Mouse (Mus musculus): ENCODE results near the gene Hist1h2ad. TPM values are rescaled to one million over a fixed set of nuclear protein-coding genes. Genes with fewer than 3 reads are reported as not detected.
"Not testable (repeated sequence)": the region's sequence is repeated elsewhere in the genome, so short reads cannot be mapped to it uniquely, and the experiment has no call there.

Hist1h2ad gene
- polyA plus RNA-seq, 1 experiment from 2014 or later = 1.0 TPM

DNA sequence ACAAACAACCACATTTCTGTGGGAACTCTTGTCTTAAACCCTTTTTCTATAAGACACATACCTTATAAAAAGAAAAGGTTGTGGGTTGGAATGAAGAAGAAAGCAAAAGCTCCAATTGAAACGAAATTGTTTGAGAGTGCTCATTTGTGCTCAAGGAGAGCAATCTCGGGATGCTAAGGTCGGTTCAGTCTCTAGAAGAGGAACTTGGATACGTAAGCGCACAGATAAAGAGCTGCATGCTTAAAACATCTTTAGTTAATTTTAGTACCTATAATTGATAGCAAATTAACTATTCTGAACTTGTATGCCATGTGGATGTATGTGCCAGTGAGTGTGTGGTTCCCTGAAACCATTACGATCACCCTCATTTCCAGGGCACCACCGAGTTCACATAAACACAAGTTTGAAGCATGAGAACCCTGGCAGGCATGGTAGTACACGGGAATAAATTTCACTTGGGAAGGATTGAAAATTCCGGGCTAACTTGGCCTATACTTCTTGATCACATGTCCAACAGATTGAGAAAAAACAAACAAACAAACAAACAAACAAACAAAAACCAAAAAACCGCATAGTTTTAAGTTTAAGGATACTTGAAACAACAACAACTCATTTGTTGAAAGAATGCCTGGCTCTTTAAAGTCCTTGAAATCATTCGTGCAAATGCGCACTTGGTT lies 46.0 kb downstream of the Hist1h2ad start:
- Histone ChIP-seq H3K9ac (ENCODE audit: low read depth, low read length) (peak overlapping the region; percentile 89), H3K27me3 (ENCODE audit: control insufficient read depth, insufficient read depth, low read length) (no peaks in the 10 kb centered on the region), H3K27ac (ENCODE audit: low read depth, low read length) (peak overlapping the region; percentile 96), H3K4me2 (replicated peaks; ENCODE audit: low read depth, low read length) (peak overlapping the region; percentile 93), H3K36me3 (ENCODE audit: control insufficient read depth, insufficient read depth, low read length) (no peaks in the 10 kb centered on the region), H3K4me1 (replicated peaks; ENCODE audit: control insufficient read depth, insufficient read depth, low read length) (no peaks in the 10 kb centered on the region), H3K4me3 (ENCODE audit: low read depth, low read length) (peak overlapping the region; percentile 61), H3K9me3 (ENCODE audit: control insufficient read depth, low read length) (no peaks in the 10 kb centered on the region)
- ATAC-seq (ENCODE audit: low FRiP score) (no peak), DNase-seq (ENCODE audit: low spot score) (peak; percentile 19)
- 59% methylated on average over 12 of the region's 12 CpGs for WGBS

DNA sequence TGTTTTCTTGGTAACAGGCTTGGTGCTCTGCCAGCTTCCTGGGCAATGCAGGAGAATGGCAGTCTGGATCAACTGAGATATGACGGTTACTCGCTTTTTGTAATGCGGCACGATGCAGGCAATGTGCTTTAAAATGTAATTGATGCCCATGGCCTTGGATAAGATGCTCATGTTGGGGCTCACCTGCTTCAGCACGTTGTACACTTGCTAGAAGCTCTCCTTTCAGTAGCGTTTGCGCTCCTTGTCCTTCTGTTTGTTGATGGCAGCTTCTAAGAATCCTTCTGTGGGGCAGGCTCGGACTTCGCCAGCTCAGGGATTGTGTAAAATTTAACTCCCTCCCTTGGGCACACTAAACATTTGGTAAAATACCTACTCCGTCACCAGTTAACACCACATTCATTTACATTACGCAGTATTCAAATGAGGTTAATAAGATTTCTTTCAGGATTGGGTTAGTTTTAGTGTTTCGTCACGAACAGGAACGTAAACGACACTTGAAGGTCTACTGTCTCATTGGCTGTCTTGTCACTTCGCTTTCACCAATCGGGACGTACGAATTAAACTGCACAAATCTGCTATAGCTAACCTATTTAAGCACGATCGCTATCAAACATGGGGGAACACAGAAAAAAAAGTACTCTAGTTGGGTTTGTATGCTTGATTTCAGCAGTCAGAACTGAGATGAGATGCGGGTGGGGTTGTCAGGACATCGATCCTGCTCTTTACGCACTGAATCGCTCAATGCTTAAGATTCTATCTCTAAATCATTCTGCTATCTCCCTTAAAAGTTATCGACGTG lies 46.8 kb downstream of the Hist1h2ad start, which contains the start of gene Hist1h2be:
Gene Hist1h2be, minus strand, starts transcription at position 392 of the 799 bp plus-strand sequence.
- H3K36me3 ChIP-seq (ENCODE audit: control insufficient read depth, insufficient read depth, low read length) = no peaks in the 10 kb centered on the region

DNA sequence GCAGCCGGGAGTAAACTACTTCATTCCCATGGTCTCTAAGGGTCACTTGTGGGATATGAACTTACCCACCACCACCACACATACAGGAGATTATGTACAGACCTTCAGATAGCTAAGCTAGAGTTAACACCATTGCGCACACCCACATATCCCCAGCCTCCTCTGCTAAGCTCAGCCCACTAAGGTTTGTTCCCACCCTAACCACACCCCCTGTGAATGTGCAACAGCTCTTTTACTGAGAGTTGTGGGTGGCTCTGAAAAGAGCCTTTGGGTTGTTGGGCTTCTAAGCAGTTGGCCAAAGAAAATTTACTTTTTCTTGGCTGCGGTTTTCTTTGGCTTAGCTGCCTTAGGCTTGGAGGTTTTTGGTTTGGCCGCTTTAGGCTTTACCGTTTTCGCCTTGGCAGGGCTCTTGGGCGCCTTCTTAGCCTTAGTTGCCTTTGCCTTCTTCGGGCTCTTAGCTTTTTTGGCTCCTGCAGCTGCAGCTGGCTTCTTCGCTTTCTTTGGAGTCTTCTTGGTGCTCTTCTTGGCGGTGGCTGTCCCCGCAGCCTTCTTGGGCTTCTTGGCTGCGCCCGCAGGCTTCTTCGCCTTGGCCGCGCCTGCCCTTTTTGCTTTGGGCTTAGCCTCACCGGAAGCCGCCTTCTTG lies 47.5 kb downstream of the Hist1h2ad start:
- Histone ChIP-seq H3K4me1 (replicated peaks; ENCODE audit: control insufficient read depth, insufficient read depth, low read length) (no peaks in the 10 kb centered on the region), H3K36me3 (ENCODE audit: control insufficient read depth, insufficient read depth, low read length) (no peaks in the 10 kb centered on the region), H3K4me3 (ENCODE audit: low read depth, low read length) (peak overlapping the region; percentile 61), H3K27me3 (ENCODE audit: control insufficient read depth, insufficient read depth, low read length) (no peaks in the 10 kb centered on the region), H3K27ac (ENCODE audit: low read depth, low read length) (peak overlapping the region; percentile 96), H3K4me2 (replicated peaks; ENCODE audit: low read depth, low read length) (peak overlapping the region; percentile 93), H3K9me3 (ENCODE audit: control insufficient read depth, low read length) (no peaks in the 10 kb centered on the region), H3K9ac (ENCODE audit: low read depth, low read length) (peak overlapping the region; percentile 89)
- 1% methylated on average over 18 of the region's 18 CpGs for WGBS
- DNase-seq (ENCODE audit: low spot score) = no peak
- peak; percentile 84 for ATAC-seq (ENCODE audit: low FRiP score)

More for the DNA sequence above, 46.8 kb downstream of the Hist1h2ad start, which contains the start of gene Hist1h2be:
- Histone ChIP-seq H3K9ac (ENCODE audit: low read depth, low read length) (peak within 1 kb of the TSS; percentile 89), H3K27ac (ENCODE audit: low read depth, low read length) (peak within 1 kb of the TSS; percentile 96), H3K4me1 (replicated peaks; ENCODE audit: control insufficient read depth, insufficient read depth, low read length) (no peaks in the 10 kb centered on the region), H3K4me2 (replicated peaks; ENCODE audit: low read depth, low read length) (peak within 1 kb of the TSS; percentile 93), H3K9me3 (ENCODE audit: control insufficient read depth, low read length) (no peaks in the 10 kb centered on the region), H3K27me3 (ENCODE audit: control insufficient read depth, insufficient read depth, low read length) (no peaks in the 10 kb centered on the region), H3K4me3 (ENCODE audit: low read depth, low read length) (peak within 1 kb of the TSS; percentile 61)
- ATAC-seq (ENCODE audit: low FRiP score) (peak; percentile 87), DNase-seq (ENCODE audit: low spot score) (peak; percentile 81)
- WGBS = under 1% methylated on average over 27 of the region's 27 CpGs

DNA sequence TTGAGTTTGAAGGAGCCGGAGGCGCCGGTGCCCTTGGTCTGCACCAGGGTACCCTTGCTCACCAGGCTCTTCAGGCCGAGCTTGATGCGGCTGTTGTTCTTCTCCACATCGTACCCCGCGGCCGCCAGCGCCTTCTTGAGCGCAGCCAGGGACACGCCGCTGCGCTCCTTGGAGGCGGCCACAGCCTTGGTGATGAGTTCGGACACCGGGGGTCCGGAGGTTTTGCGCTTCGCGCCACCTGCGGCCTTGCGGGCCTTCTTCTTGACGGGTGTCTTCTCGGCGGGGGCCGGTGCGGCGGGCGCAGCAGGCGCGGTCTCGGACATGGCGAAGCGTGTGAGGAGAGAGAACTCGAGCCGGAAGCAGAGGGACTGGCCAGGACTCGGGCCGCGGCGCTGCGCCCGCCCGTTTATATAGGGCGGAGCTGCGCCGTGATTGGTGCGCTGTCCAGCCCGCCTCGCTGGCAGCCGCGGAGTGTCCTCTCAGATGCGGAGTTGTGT lies 48.0 kb downstream of the Hist1h2ad start, which contains the start of gene Hist1h1e:
Gene Hist1h1e, minus strand, starts transcription at position 384 of the 497 bp plus-strand sequence.
- H3K27me3 ChIP-seq (ENCODE audit: control insufficient read depth, insufficient read depth, low read length); H3K4me1 ChIP-seq (replicated peaks; ENCODE audit: control insufficient read depth, insufficient read depth, low read length); H3K36me3 ChIP-seq (ENCODE audit: control insufficient read depth, insufficient read depth, low read length); H3K9me3 ChIP-seq (ENCODE audit: control insufficient read depth, low read length): not testable (repeated sequence)
- WGBS = under 1% methylated on average over 51 of the region's 53 CpGs
- DNase-seq (ENCODE audit: low spot score) = peak; percentile 95
- H3K4me2 ChIP-seq (replicated peaks; ENCODE audit: low read depth, low read length) = peak within 1 kb of the TSS; percentile 93
- ATAC-seq (ENCODE audit: low FRiP score) = peak; percentile 95
- peak within 1 kb of the TSS; percentile 96 for H3K27ac ChIP-seq (ENCODE audit: low read depth, low read length)
- peak within 1 kb of the TSS; percentile 89 for H3K9ac ChIP-seq (ENCODE audit: low read depth, low read length)
- H3K4me3 ChIP-seq (ENCODE audit: low read depth, low read length) = peak within 1 kb of the TSS; percentile 61

DNA sequence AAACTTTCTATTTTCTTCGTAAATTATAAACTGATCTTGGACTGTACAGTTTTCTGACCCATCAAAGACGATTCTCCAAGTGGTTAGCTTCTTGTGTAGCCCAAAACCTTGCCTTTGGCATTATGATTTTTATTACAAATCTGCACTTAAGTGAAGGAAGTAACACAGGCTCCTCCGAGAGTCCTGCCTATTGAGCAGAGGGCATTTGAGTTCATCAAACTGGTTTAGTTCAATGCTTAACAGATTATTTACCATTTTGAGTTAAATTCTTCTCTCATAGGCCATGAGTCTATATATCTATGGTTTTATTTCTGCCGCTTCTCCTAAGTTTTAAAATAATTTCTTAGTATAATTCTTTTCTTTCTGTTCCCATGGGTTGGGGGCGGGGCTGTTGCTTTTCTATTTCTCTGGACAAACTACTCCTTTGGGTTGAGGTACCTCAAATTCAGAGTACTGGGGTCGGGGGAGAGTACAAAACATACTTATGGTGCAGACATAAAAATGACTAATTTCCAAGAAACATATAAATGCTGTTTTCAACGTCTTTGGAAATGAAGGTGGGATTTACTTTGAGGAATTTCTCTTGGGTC lies 48.8 kb downstream of the Hist1h2ad start:
- Histone ChIP-seq H3K27ac (ENCODE audit: low read depth, low read length) (peak overlapping the region; percentile 96), H3K4me3 (ENCODE audit: low read depth, low read length) (peak overlapping the region; percentile 61), H3K36me3 (ENCODE audit: control insufficient read depth, insufficient read depth, low read length) (no peaks in the 10 kb centered on the region), H3K9me3 (ENCODE audit: control insufficient read depth, low read length) (no peaks in the 10 kb centered on the region), H3K4me1 (replicated peaks; ENCODE audit: control insufficient read depth, insufficient read depth, low read length) (no peaks in the 10 kb centered on the region), H3K9ac (ENCODE audit: low read depth, low read length) (peak overlapping the region; percentile 51), H3K4me2 (replicated peaks; ENCODE audit: low read depth, low read length) (peak overlapping the region; percentile 93), H3K27me3 (ENCODE audit: control insufficient read depth, insufficient read depth, low read length) (no peaks in the 10 kb centered on the region)
- ATAC-seq (ENCODE audit: low FRiP score) (no peak), DNase-seq (ENCODE audit: low spot score) (no peak)
- WGBS = 30% methylated on average over 7 of the region's 7 CpGs

Other genes starting within 250 kb of the Hist1h2ad start
- 65.0 and 65.6 TPM in 2 replicates for gene Zfp322a, start 205.2 kb upstream of the Hist1h2ad start, polyA plus RNA-seq (2014; fragmentation: Nextera tagmentation; extraction: Ambion mirVana)
- gene Abt1, start 150.5 kb upstream of the Hist1h2ad start, polyA plus RNA-seq (2014; fragmentation: Nextera tagmentation; extraction: Ambion mirVana) = 12.1 and 13.4 TPM in 2 replicates
- gene Btn1a1, start 108.5 kb upstream of the Hist1h2ad start, polyA plus RNA-seq (2014; fragmentation: Nextera tagmentation; extraction: Ambion mirVana) = not detected in 2 replicates
- gene Btn2a2, start 85.5 kb upstream of the Hist1h2ad start, polyA plus RNA-seq (2014; fragmentation: Nextera tagmentation; extraction: Ambion mirVana) = 0.15 and 0.18 TPM in 2 replicates
- gene Hist1h4h, start 43.3 kb upstream of the Hist1h2ad start, polyA plus RNA-seq (2014; fragmentation: Nextera tagmentation; extraction: Ambion mirVana) = 4.7 TPM in 2 replicates
- 3.6 and 8.4 TPM in 2 replicates for gene Hist1h2af, start 40.5 kb upstream of the Hist1h2ad start, polyA plus RNA-seq (2014; fragmentation: Nextera tagmentation; extraction: Ambion mirVana)
- 3.7 and 4.8 TPM in 2 replicates for gene Hist1h3g, start 39.0 kb upstream of the Hist1h2ad start, polyA plus RNA-seq (2014; fragmentation: Nextera tagmentation; extraction: Ambion mirVana)
- 0.60 and 0.89 TPM in 2 replicates for gene Hist1h2bh, start 31.0 kb upstream of the Hist1h2ad start, polyA plus RNA-seq (2014; fragmentation: Nextera tagmentation; extraction: Ambion mirVana)
- 1.0 and 1.1 TPM in 2 replicates for gene Hist1h3f, start 30.3 kb upstream of the Hist1h2ad start, polyA plus RNA-seq (2014; fragmentation: Nextera tagmentation; extraction: Ambion mirVana)
- gene Hist1h4f, start 22.7 kb upstream of the Hist1h2ad start, polyA plus RNA-seq (2014; fragmentation: Nextera tagmentation; extraction: Ambion mirVana) = 0.56 and 0.80 TPM in 2 replicates
- gene Hist1h1d, start 21.1 kb upstream of the Hist1h2ad start, polyA plus RNA-seq (2014; fragmentation: Nextera tagmentation; extraction: Ambion mirVana) = 0.56 and 0.57 TPM in 2 replicates
- gene Hist1h3e, start 12.0 kb upstream of the Hist1h2ad start, polyA plus RNA-seq (2014; fragmentation: Nextera tagmentation; extraction: Ambion mirVana) = 6.7 and 6.9 TPM in 2 replicates
- 70.9 and 82.9 TPM in 2 replicates for gene Hist1h2ae, start 3.2 kb upstream of the Hist1h2ad start, polyA plus RNA-seq (2014; fragmentation: Nextera tagmentation; extraction: Ambion mirVana)
- gene Hist1h2bg, start 3.0 kb upstream of the Hist1h2ad start, polyA plus RNA-seq (2014; fragmentation: Nextera tagmentation; extraction: Ambion mirVana) = 3.2 and 4.8 TPM in 2 replicates
- gene Hist1h2bf, start 185 bp upstream of the Hist1h2ad start, polyA plus RNA-seq (2014; fragmentation: Nextera tagmentation; extraction: Ambion mirVana) = 1.5 and 3.7 TPM in 2 replicates
- 7.2 and 8.3 TPM in 2 replicates for gene Hist1h3d, start 1.4 kb downstream of the Hist1h2ad start, polyA plus RNA-seq (2014; fragmentation: Nextera tagmentation; extraction: Ambion mirVana)
- 95.0 and 95.9 TPM in 2 replicates for gene Hist1h4d, start 7.2 kb downstream of the Hist1h2ad start, polyA plus RNA-seq (2014; fragmentation: Nextera tagmentation; extraction: Ambion mirVana)
- gene Hist1h2be, start 46.7 kb downstream of the Hist1h2ad start, polyA plus RNA-seq (2014; fragmentation: Nextera tagmentation; extraction: Ambion mirVana) = 1.8 and 2.2 TPM in 2 replicates
- gene Hist1h1e, start 48.2 kb downstream of the Hist1h2ad start, polyA plus RNA-seq (2014; fragmentation: Nextera tagmentation; extraction: Ambion mirVana) = 19.7 and 23.7 TPM in 2 replicates
- gene Hist1h2ac, start 109.6 kb downstream of the Hist1h2ad start, polyA plus RNA-seq (2014; fragmentation: Nextera tagmentation; extraction: Ambion mirVana) = 0.79 and 0.84 TPM in 2 replicates
- gene Hist1h2bc, start 109.8 kb downstream of the Hist1h2ad start, polyA plus RNA-seq (2014; fragmentation: Nextera tagmentation; extraction: Ambion mirVana) = 21.0 and 26.1 TPM in 2 replicates
- 0.17 TPM in 1 of 2 replicates, not detected in the other for gene Hist1h1t, start 121.4 kb downstream of the Hist1h2ad start, polyA plus RNA-seq (2014; fragmentation: Nextera tagmentation; extraction: Ambion mirVana)
- gene Hist1h4c, start 124.1 kb downstream of the Hist1h2ad start, polyA plus RNA-seq (2014; fragmentation: Nextera tagmentation; extraction: Ambion mirVana) = 4.5 and 4.9 TPM in 2 replicates
- 3.4 and 4.2 TPM in 2 replicates for gene Hfe, start 136.5 kb downstream of the Hist1h2ad start, polyA plus RNA-seq (2014; fragmentation: Nextera tagmentation; extraction: Ambion mirVana)
- gene Hist1h1c, start 164.4 kb downstream of the Hist1h2ad start, polyA plus RNA-seq (2014; fragmentation: Nextera tagmentation; extraction: Ambion mirVana) = 14.9 and 16.7 TPM in 2 replicates
- gene Hist1h3c, start 171.2 kb downstream of the Hist1h2ad start, polyA plus RNA-seq (2014; fragmentation: Nextera tagmentation; extraction: Ambion mirVana) = 10.7 and 11.3 TPM in 2 replicates
- 1.4 and 3.0 TPM in 2 replicates for gene Hist1h2bb, start 172.4 kb downstream of the Hist1h2ad start, polyA plus RNA-seq (2014; fragmentation: Nextera tagmentation; extraction: Ambion mirVana)
- gene Hist1h2ab, start 176.7 kb downstream of the Hist1h2ad start, polyA plus RNA-seq (2014; fragmentation: Nextera tagmentation; extraction: Ambion mirVana) = 42.5 and 50.0 TPM in 2 replicates
- 6.5 and 10.7 TPM in 2 replicates for gene Hist1h3b, start 177.9 kb downstream of the Hist1h2ad start, polyA plus RNA-seq (2014; fragmentation: Nextera tagmentation; extraction: Ambion mirVana)
- gene Hist1h4b, start 182.6 kb downstream of the Hist1h2ad start, polyA plus RNA-seq (2014; fragmentation: Nextera tagmentation; extraction: Ambion mirVana) = 3.6 and 4.8 TPM in 2 replicates
- 0.32 TPM in 1 of 2 replicates, not detected in the other for gene Hist1h4a, start 186.8 kb downstream of the Hist1h2ad start, polyA plus RNA-seq (2014; fragmentation: Nextera tagmentation; extraction: Ambion mirVana)
- gene Hist1h3a, start 188.0 kb downstream of the Hist1h2ad start, polyA plus RNA-seq (2014; fragmentation: Nextera tagmentation; extraction: Ambion mirVana) = 3.4 and 5.3 TPM in 2 replicates
- gene Hist1h1a, start 189.3 kb downstream of the Hist1h2ad start, polyA plus RNA-seq (2014; fragmentation: Nextera tagmentation; extraction: Ambion mirVana) = 2.4 and 3.7 TPM in 2 replicates
- gene Trim38, start 195.5 kb downstream of the Hist1h2ad start, polyA plus RNA-seq (2014; fragmentation: Nextera tagmentation; extraction: Ambion mirVana) = not detected in 2 replicates
- gene Slc17a2, start 232.6 kb downstream of the Hist1h2ad start, polyA plus RNA-seq (2014; fragmentation: Nextera tagmentation; extraction: Ambion mirVana) = not detected in 2 replicates

Measured in hindbrain, embryonic 11.5 days (tissue).